Mouse (Mus musculus) midbrain, embryonic 14.5 days (tissue): ENCODE data around the gene Rpa1. TPM values are rescaled to one million over a fixed set of nuclear protein-coding genes. Genes with fewer than 3 reads are reported as not detected.
A peak's percentile ranks its signal among the peaks of the same experiment; 100 is the strongest.

ENCODE experiments used
- ATAC-seq: fragments of 200-750 bp; cut with Nextera tagmentation; 2 replicates; pipeline ENCODE4 v1.8.0; 2017; ENCODE audit warnings: moderate number of reproducible peaks, moderate library complexity; ENCODE audit not compliant: low FRiP score, low TSS enrichment
- DNase-seq: peaks from one replicate; pipeline ENCODE4 v3.0.0-alpha.2; 2015
- H3K27ac ChIP-seq: fragments of 300-500 bp; sonication (generic); replicated peaks from 2 replicates; pipeline ENCODE4 v1.5.1; 2014; ENCODE audit warnings: mild to moderate bottlenecking, low read depth, low read length, moderate library complexity
- H3K27me3 ChIP-seq: fragments of 300-500 bp; sonication (generic); 2 replicates; pipeline ENCODE4 v1.6.1; 2014; ENCODE audit warnings: low read length, control low read depth, mixed read lengths; ENCODE audit not compliant: control insufficient read depth, insufficient read depth
- H3K36me3 ChIP-seq: fragments of 300-500 bp; sonication (generic); 2 replicates; pipeline ENCODE4 v1.6.1; 2014; ENCODE audit warnings: low read length, control low read depth; ENCODE audit not compliant: control insufficient read depth, insufficient read depth
- H3K4me1 ChIP-seq: fragments of 300-500 bp; sonication (generic); 2 replicates; pipeline ENCODE4 v1.6.1; 2014; ENCODE audit warnings: mild to moderate bottlenecking, antibody characterized with exemption, low read length, control low read depth; ENCODE audit not compliant: control insufficient read depth, insufficient read depth
- H3K4me2 ChIP-seq: fragments of 300-500 bp; sonication (generic); 2 replicates; pipeline ENCODE4 v1.6.1; 2014; ENCODE audit warnings: mild to moderate bottlenecking, low read length, moderate library complexity
- H3K4me3 ChIP-seq: fragments of 300-500 bp; sonication (generic); replicated peaks from 2 replicates; pipeline ENCODE4 v1.5.1; 2014; ENCODE audit warnings: low read depth, low read length
- H3K9ac ChIP-seq: fragments of 300-500 bp; sonication (generic); replicated peaks from 2 replicates; pipeline ENCODE4 v1.6.1; 2014; ENCODE audit warnings: mild to moderate bottlenecking, low read length, moderate library complexity
- H3K9me3 ChIP-seq: fragments of 300-500 bp; sonication (generic); 2 replicates; pipeline ENCODE4 v1.6.1; 2016; ENCODE audit warnings: low read length, control low read depth, mixed read lengths; ENCODE audit not compliant: control insufficient read depth
- whole genome bisulfite sequencing: fragments of 180-500 bp; shearing (Covaris S2); extraction: QIAGEN DNeasy Blood & Tissue Kit; methylation state at CpG from one replicate; pipeline ENCODE4 v1.1.7; 2014; 5-methylcytosine and 5-hydroxymethylcytosine counted together
- polyA plus RNA-seq: library from polyadenylated mRNA; unstranded; fragments of >200 nt; fragmentation: Nextera tagmentation; extraction: Ambion mirVana; gene quantifications from 2 replicates; pipeline ENCODE4 v1.2.1, GENCODE M21; 2014

The Rpa1 gene
- polyA plus RNA-seq, 1 experiment from 2014 or later = 50.0 TPM

GRCm38 (mm10) chr11:75268492-75268891 is 79.6 kb downstream of the Rpa1 start:
- Histone ChIP-seq H3K36me3 (peaks cover 12% of the 10 kb centered on the region; the same call in 1 of the 2 replicates), H3K4me3 (no peak overlapping the region), H3K9ac (no peak overlapping the region), H3K27ac (no peak overlapping the region), H3K4me1 (peaks cover 10% of the 10 kb centered on the region), H3K9me3 (no peaks in the 10 kb centered on the region), H3K27me3 (no peaks in the 10 kb centered on the region), H3K4me2 (no peak overlapping the region)
- ATAC-seq = no peak
- WGBS = 77% methylated on average over 5 of the region's 5 CpGs
- DNase-seq = no peak

- peaks cover 12% of the 10 kb centered on the region; the same call in 1 of the 2 replicates for H3K36me3 ChIP-seq
- 45% methylated on average over 9 of the region's 9 CpGs for WGBS
- H3K4me2 ChIP-seq = no peak overlapping the region
- H3K9me3 ChIP-seq = no peaks in the 10 kb centered on the region
- peaks cover 11% of the 10 kb centered on the region; the same call in 1 of the 2 replicates for H3K4me1 ChIP-seq
- no peak overlapping the region for H3K4me3 ChIP-seq
- DNase-seq = no peak
- peak overlapping the region; percentile 26 for H3K27ac ChIP-seq
- ATAC-seq = no peak
- peak overlapping the region; percentile 16; the same call in 1 of the 2 replicates for H3K9ac ChIP-seq
- no peaks in the 10 kb centered on the region for H3K27me3 ChIP-seq
These were observed 80.3 kb downstream of the Rpa1 start for GRCm38 (mm10) chr11:75267826-75268281.

DNA sequence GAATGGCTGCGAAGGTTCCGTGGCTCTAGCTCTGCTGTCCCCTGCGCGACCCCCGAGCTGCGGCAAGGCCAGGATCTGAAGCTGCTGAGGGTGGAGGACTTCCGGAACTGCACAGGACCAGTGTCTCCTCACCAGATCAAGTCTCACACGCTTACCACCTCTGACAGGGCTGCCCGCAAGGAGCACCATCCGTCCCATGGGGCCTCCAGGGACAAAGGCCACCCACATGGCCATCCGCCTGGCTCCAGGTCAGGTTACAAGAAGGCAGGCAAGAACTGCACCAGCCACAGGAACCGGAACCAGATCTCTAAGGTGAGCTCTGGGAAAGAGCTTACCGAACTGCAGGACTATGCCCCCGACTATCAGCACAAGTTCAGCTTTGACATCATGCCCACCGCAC is 82.6 kb downstream of the Rpa1 start:
- ATAC-seq (no peak), DNase-seq (no peak)
- Histone ChIP-seq H3K4me2 (no peak overlapping the region), H3K36me3 (peaks cover 12% of the 10 kb centered on the region; the same call in 1 of the 2 replicates), H3K27me3 (no peaks in the 10 kb centered on the region), H3K4me1 (peaks cover 26% of the 10 kb centered on the region; the same call in 1 of the 2 replicates), H3K9me3 (no peaks in the 10 kb centered on the region), H3K9ac (no peak overlapping the region), H3K27ac (no peak overlapping the region), H3K4me3 (no peak overlapping the region)
- WGBS = 71% methylated on average over 15 of the region's 15 CpGs

DNA sequence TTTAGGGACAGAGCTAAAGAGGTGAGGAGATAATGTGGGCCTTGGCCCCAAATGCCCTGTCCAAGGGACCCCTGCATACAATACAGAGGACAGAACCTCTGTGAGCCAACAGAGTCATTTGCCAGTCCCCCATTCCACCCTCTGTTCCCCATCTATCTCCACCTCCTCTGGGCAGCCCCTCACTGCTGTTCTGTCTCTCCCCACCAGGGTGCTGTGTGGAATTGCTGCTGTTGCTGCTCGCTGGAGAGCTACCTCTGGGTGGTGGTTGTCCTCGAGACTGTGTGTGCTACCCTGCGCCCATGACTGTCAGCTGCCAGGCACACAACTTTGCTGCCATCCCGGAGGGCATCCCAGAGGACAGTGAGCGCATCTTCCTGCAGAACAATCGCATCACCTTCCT is 83.6 kb downstream of the Rpa1 start:
- no peak for DNase-seq
- Histone ChIP-seq H3K36me3 (peaks cover 12% of the 10 kb centered on the region; the same call in 1 of the 2 replicates), H3K9me3 (no peaks in the 10 kb centered on the region), H3K27ac (0 out of 2 replicates have a peak overlapping the region, but pooled peaks have one; percentile 55), H3K4me3 (no peak overlapping the region), H3K27me3 (no peaks in the 10 kb centered on the region), H3K9ac (no peak overlapping the region), H3K4me1 (peaks cover 30% of the 10 kb centered on the region), H3K4me2 (no peak overlapping the region)
- 82% methylated on average over 6 of the region's 6 CpGs for WGBS
- no peak for ATAC-seq

GRCm38 (mm10) chr11:75263964-75264312 is 84.2 kb downstream of the Rpa1 start:
- no peaks in the 10 kb centered on the region for H3K27me3 ChIP-seq
- DNase-seq (peak; percentile 60), ATAC-seq (peak; percentile 51; the same call in 1 of the 2 replicates)
- 0 out of 2 replicates have a peak overlapping the region, but pooled peaks have one; percentile 7 for H3K9ac ChIP-seq
- H3K9me3 ChIP-seq = no peaks in the 10 kb centered on the region
- 42% methylated on average over 6 of the region's 6 CpGs for WGBS
- peaks cover 12% of the 10 kb centered on the region; the same call in 1 of the 2 replicates for H3K36me3 ChIP-seq
- H3K4me1 ChIP-seq = peaks cover 30% of the 10 kb centered on the region
- peak overlapping the region; percentile 55; the same call in 1 of the 2 replicates for H3K27ac ChIP-seq
- no peak overlapping the region for H3K4me2 ChIP-seq
- H3K4me3 ChIP-seq = no peak overlapping the region

- WGBS = 57% methylated on average over 15 of the region's 15 CpGs
- no peak for DNase-seq
- Histone ChIP-seq H3K36me3 (peaks cover 12% of the 10 kb centered on the region; the same call in 1 of the 2 replicates), H3K4me3 (no peak overlapping the region), H3K9ac (0 out of 2 replicates have a peak overlapping the region, but pooled peaks have one; percentile 7), H3K4me1 (peaks cover 30% of the 10 kb centered on the region), H3K4me2 (no peak overlapping the region), H3K27ac (peak overlapping the region; percentile 55), H3K9me3 (no peaks in the 10 kb centered on the region), H3K27me3 (no peaks in the 10 kb centered on the region)
- 0 out of 2 replicates have a peak, but pooled peaks have one; percentile 18 for ATAC-seq
These were observed 84.7 kb downstream of the Rpa1 start for GRCm38 (mm10) chr11:75263274-75263963.

DNA sequence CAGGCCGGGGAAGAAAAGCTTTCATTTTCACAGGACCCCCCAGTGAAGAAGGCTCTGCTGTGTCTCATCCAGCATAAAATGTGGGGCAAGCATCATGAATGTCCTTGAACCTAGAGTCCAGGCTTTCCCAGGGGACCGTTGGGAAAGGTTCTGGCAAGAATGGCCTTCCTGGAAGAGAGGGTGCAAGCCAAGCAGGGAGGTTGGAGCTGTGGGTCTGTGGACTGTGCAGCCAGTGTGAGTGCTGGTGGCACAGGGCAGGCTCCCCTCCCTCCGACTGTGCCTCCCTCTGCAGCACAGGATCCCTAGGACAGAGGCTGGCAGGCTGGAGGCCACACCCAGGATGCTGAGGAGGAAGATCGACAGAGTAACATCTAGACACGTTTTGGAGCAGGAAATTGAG is 85.3 kb downstream of the Rpa1 start:
- Histone ChIP-seq H3K4me1 (peaks cover 30% of the 10 kb centered on the region), H3K4me2 (no peak overlapping the region), H3K4me3 (no peak overlapping the region), H3K27ac (peak overlapping the region; percentile 55), H3K36me3 (peaks cover 12% of the 10 kb centered on the region; the same call in 1 of the 2 replicates), H3K9ac (no peak overlapping the region), H3K27me3 (no peaks in the 10 kb centered on the region), H3K9me3 (no peaks in the 10 kb centered on the region)
- ATAC-seq = no peak
- WGBS = 63% methylated on average over 5 of the region's 5 CpGs
- no peak for DNase-seq

- H3K4me2 ChIP-seq = no peak overlapping the region
- H3K36me3 ChIP-seq = peaks cover 12% of the 10 kb centered on the region; the same call in 1 of the 2 replicates
- DNase-seq (no peak), ATAC-seq (no peak)
- H3K9ac ChIP-seq = no peak overlapping the region
- H3K27ac ChIP-seq = no peak overlapping the region
- peaks cover 30% of the 10 kb centered on the region for H3K4me1 ChIP-seq
- WGBS = 86% methylated on average over 3 of the region's 3 CpGs
- no peaks in the 10 kb centered on the region for H3K9me3 ChIP-seq
- no peak overlapping the region for H3K4me3 ChIP-seq
- no peaks in the 10 kb centered on the region for H3K27me3 ChIP-seq
These were observed 85.9 kb downstream of the Rpa1 start for GRCm38 (mm10) chr11:75262181-75262580.

DNA sequence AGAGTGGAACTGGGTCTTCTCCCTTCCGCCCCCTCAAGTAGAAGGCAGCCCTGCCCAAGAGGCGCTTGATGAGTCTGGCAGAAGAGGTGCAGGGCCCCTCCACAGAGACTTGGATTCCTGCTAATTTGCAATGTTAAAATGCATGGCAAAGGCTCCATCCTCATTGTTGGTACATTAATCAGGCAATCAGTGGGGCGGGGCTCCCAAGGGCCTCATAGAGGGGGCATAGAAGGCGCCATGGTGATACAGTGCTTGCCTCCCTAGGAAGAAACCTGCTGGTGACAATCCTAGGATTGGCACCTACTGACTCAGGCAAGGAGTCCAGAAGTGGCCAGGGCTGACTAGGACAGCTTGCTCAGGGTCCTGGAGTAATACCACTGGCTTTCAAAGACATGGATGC is 86.4 kb downstream of the Rpa1 start:
- DNase-seq (no peak), ATAC-seq (no peak)
- H3K9ac ChIP-seq = no peak overlapping the region
- H3K9me3 ChIP-seq = no peaks in the 10 kb centered on the region
- 69% methylated on average over 4 of the region's 4 CpGs for WGBS
- no peaks in the 10 kb centered on the region for H3K27me3 ChIP-seq
- H3K4me3 ChIP-seq = no peak overlapping the region
- H3K4me1 ChIP-seq = peaks cover 30% of the 10 kb centered on the region
- peaks cover 9% of the 10 kb centered on the region; the same call in 1 of the 2 replicates for H3K36me3 ChIP-seq
- H3K27ac ChIP-seq = no peak overlapping the region
- H3K4me2 ChIP-seq = no peak overlapping the region
